Mouse (Mus musculus) lung, postnatal 10 days (tissue): ENCODE measurements around the gene Ntm.
A peak's percentile ranks its signal among the peaks of the same experiment; 100 is the strongest.

Source experiments
- DNase-seq: peaks from one replicate; pipeline ENCODE4 v3.0.0; 2021

The Ntm gene

DNA sequence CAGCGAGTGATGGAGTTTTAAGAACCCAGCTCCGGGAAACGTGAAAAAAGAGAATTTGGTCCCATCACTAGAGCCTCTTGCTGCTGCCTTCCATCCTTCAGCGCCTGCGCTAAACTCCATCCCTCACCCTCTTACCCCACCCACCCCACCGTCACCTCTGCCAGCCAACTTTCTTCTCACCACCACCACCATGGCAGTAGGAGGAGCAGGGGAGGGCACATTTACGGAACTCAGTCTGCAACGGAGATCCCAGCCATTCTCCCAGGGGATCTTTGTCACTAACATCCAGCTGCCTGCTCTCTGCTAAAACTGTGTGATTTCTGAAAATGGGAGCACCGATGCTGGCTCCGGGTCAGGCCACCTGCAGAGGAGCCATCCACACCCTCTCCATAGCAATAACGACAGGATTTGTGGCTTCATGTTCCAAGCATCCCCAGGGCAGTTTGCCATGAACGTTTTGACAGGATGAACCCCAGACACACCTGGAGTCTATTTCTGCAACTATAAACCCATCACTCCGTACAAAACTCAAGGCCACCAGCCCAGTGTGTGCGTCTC, 309.2 kb downstream of the Ntm start:
- no peak for DNase-seq

GRCm38 (mm10) chr9:29652854-29653253, 310.1 kb downstream of the Ntm start:
- DNase-seq = no peak

GRCm38 (mm10) chr9:29651856-29652255, 311.1 kb downstream of the Ntm start:
- DNase-seq = no peak

DNA sequence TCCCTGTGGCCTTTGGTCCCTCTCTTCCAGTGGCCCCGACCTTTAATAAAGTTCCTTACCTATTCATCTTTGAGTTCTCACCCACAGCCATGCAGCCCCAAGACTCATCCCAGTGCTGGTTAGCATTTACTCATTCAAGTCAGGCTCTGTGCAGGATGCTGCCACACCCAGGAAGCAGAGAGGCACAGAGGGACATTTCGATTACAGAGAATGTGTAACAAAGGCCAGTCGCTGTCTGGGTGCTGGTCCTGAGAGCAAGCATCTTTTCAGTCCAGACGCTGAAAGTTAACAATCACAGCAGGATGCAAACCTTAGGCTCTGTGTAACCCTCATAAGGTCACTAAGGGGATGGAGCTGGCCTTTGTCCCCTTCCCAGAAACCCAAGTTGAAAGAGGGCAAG, 311.7 kb downstream of the Ntm start:
- no peak for DNase-seq

GRCm38 (mm10) chr9:29650679-29651078, 312.3 kb downstream of the Ntm start:
- peak; percentile 37 for DNase-seq

- DNase-seq = no peak
Measured at GRCm38 (mm10) chr9:29650266-29650665, 312.7 kb downstream of the Ntm start.

DNA sequence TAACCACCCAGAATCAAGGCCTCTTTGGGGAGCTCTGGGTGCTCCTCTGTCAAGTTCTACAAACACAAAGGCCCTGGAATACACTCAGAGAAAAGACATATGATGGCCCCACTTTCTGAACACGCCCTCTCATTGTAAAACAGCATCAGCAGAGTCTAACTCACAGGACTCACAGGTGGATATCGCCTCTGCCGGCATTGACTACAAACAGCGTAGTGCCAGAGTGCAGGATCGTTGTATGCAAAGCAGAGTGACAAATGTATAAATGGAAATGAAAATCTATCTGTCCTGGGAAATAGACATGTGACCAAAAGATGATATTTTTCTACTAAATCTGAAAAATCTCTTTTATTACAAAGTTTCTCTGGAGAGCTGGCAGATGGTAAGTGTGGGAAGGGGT, 314.7 kb downstream of the Ntm start:
- no peak for DNase-seq

DNA sequence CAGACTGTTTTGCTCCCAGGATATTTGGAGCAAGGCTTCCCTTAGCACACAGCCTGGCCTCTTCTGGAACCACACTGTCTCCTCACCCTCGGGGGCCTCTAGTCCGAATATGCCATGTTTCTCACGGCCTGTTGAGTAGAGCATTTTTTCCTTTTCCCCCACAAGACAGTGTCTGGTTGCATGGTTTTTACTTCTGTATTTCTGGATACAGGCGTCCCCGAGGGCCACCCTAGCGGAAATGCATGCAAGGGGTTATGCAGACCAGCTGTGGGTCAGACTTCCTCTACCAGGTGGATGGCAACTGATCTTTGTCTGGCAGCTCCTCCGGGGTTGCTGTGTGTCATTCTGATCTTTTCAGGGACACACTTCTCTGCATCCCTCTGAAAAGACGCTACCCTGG, 315.2 kb downstream of the Ntm start:
- DNase-seq = no peak

DNA sequence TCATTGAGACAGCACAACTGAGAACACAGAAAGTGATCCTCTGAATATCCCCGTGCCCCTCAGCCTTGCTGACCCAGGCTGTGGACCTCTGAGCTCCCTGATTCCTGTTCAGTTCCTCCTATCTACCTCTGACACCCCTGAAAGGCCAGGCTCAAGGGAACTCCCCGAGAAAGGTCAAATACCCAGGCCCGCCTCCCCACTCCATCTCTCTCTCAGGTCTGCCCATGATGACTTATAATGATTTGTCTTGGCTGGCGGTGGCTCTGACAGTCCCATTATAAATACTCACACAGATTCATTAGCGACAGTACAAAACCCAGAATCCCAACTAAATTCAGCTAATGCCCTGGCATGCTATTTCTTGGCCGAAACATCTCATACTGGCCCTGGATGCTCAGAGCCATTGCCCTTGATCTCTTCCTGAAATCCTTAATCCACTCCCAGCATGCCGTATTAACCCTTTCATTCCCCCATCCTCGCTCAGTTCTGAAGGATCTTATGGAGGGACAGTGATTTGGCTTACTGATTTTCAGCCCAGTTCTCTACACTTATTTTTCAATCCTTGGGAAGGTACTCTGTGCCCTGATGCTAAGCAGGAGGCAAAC, 317.0 kb downstream of the Ntm start:
- DNase-seq = no peak

- DNase-seq = peak; percentile 81
Measured at GRCm38 (mm10) chr9:29642997-29643657, 319.8 kb downstream of the Ntm start.

DNA sequence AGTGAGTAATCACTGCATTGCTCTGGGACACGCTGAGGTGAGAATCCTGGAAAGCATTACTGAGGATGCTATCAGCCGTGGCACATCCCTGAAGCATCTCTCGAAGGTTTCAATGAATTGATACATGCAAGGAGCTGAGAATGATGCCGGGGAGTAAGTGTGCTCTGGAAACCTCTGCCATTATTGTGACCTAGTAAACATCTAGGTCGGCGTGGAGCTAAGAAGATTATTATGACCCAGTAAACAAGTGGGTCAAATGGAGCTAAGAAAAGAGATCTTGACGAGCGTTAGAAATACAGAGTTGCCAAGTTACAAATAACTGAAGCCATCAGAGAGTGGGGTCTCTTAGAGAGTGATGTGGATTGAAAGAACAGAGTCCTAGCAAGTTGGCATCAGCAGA, 325.6 kb downstream of the Ntm start:
- DNase-seq = no peak

DNA sequence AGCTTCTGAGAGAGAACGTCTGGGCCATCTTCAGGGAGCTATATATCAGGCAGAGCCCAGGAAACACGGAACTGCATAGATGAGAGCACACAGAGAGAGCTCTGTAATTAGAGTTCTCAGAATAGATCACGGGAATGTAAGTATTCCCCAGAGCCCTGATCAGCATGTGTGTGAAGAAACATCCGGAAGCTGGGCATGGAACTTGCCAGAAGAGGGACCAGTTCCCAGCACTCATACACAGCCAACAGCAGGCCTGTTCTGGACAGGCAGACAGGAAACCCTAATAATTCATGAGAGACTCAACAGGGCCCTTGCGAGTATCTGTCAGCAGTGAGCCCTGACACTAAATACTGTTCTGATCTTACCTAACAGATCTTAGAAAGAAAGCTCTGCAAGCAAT, 345.8 kb downstream of the Ntm start:
- DNase-seq = no peak

- no peak for DNase-seq
Measured at GRCm38 (mm10) chr9:29612020-29612612, 350.8 kb downstream of the Ntm start.

DNA sequence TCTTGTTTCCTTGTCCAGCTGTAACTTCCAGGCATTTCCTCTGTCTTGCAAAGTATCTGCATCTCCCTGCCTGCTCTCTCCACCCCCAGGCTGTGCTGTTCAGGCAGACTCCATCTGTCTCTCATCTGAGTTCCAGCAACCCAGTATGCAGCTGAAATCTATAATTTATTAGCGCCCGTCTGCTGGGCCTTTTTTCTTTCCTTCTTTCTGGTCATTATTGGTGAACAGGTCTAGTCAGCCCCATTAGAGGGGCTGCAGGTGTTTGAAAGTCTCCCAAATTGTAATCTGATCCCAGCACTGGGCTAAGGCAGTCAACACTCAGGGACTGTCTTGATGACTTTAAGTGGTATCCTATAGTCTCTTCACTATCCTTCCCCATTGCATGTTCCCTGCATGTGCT, 352.1 kb downstream of the Ntm start:
- no peak for DNase-seq

GRCm38 (mm10) chr9:29597665-29598064, 365.3 kb downstream of the Ntm start:
- no peak for DNase-seq

GRCm38 (mm10) chr9:29595321-29595720, 367.6 kb downstream of the Ntm start:
- DNase-seq = no peak

DNA sequence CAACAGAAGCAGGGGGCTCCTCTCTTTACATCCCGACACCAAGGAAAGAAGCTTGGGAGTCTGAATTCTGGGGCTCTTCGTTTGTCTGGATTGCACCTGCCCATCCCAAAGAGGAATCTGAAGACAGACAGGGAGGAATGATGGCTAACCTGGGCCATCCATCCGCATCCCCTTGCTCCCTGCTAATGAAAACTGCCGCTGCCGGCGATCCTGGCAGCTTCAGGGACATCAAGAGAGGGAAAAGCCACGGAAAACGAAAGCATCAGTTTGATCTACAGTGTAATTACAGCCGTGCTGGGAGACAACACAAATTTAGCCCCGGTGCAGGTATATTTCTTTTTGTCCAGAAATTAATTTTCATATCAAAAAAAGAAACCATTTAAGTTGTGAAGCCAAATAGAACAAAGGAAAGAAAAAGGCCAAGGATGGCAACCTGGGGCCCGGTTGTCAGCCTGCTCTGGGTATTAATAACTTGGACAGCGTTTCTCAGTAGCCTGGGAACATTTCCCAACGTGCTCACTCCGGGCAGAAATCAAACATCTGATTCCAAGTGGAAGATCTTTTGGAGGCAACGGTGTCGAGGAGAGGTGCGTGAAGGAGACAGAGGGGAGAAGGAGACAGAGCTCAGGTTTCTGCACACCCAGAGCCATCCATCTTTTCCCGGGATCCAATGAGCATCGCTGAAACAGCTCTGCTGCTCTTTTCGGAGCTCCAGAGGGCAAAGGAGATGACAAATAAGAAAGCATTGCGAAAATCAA, 368.2 kb downstream of the Ntm start:
- no peak for DNase-seq

- DNase-seq = no peak
Measured at GRCm38 (mm10) chr9:29587376-29587775, 375.6 kb downstream of the Ntm start.

GRCm38 (mm10) chr9:29586381-29586770, 376.6 kb downstream of the Ntm start:
- no peak for DNase-seq

- peak; percentile 36 for DNase-seq
Measured at GRCm38 (mm10) chr9:29585746-29586380, 377.1 kb downstream of the Ntm start.

GRCm38 (mm10) chr9:29578226-29578625, 384.7 kb downstream of the Ntm start:
- no peak for DNase-seq

DNA sequence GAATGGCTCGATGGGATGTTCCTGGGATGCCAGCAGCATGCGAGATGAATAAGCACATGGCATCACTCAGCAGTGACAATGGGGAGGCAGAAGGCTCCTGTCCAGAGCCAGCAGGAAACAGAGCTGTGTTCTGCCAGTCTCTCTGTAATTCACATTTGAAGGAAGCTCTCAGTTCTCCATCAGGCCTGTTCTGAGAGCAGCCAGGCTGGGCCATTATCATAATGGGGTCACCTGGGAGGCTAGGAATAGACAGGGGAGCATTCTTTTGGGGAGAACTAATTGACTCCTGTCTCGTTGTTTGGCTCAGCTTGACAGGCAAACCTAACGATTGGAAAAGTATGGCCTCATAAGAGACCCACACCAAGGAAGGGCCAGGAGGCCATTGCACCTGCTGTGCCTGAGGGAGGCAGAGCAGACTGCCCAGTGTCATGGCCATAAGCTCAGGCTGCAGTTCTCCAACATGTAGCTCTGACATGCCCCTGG, 386.8 kb downstream of the Ntm start:
- DNase-seq = no peak

- DNase-seq = no peak
Measured at GRCm38 (mm10) chr9:29574548-29574947, 388.4 kb downstream of the Ntm start.
